Mouse (Mus musculus): ENCODE measurements at regions not wholly inside any gene's neighbourhood (a gene's known extent, or its start where the extent isn't known, plus 50 kb on each side); places are given as distances from the start of the nearest gene placed in this dataset.

DNA sequence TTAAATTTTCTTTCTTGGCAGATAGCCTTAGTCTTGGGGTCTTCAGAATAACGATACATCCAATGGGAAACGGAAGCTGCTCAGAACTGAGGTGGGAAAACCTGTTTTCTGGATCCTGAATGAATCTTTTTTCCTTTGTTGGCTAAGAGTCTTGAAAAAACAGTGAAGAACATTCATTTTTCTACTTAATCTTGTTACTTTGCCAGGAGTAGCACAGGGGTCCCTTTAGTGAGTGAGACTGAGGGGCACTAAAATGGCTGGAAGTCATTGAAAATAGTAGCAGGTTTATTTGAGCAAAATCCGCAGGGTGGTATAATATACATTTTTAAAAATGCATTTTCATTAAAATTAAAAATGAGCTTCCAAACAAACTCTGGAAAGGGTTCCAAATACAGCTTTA is 442.8 kb downstream of the Gm43517 start:
- Histone ChIP-seq H3K9me3 (ENCODE audit: control insufficient read depth, low read length) (no peaks in the 10 kb centered on the region), H3K27ac (ENCODE audit: low read depth, low read length) (no peak overlapping the region), H3K4me3 (ENCODE audit: low read length) (no peak overlapping the region), H3K4me1 (ENCODE audit: control insufficient read depth, insufficient read depth, low read length) (no peaks in the 10 kb centered on the region), H3K4me2 (replicated peaks; ENCODE audit: low read depth, low read length) (no peak overlapping the region), H3K27me3 (ENCODE audit: control insufficient read depth, insufficient read depth, low read length) (no peaks in the 10 kb centered on the region), H3K36me3 (ENCODE audit: control insufficient read depth, insufficient read depth, low read length) (no peaks in the 10 kb centered on the region), H3K9ac (ENCODE audit: low read depth, low read length) (no peak overlapping the region)
- 86% methylated on average over 3 of the region's 3 CpGs for whole genome bisulfite sequencing
- no peak for ATAC-seq (ENCODE audit: low FRiP score, low TSS enrichment)

- H3K27me3 ChIP-seq (ENCODE audit: control insufficient read depth, insufficient read depth, low read length): no peaks in the 10 kb centered on the region
- no peak for ATAC-seq (ENCODE audit: low FRiP score, low TSS enrichment)
- no peaks in the 10 kb centered on the region for H3K36me3 ChIP-seq (ENCODE audit: control insufficient read depth, insufficient read depth, low read length)
- H3K9ac ChIP-seq (ENCODE audit: low read depth, low read length): no peak overlapping the region
- H3K27ac ChIP-seq (ENCODE audit: low read depth, low read length): no peak overlapping the region
- no peak overlapping the region for H3K4me3 ChIP-seq (ENCODE audit: low read length)
- H3K4me1 ChIP-seq (ENCODE audit: control insufficient read depth, insufficient read depth, low read length): no peaks in the 10 kb centered on the region
- 81% methylated on average over 4 of the region's 4 CpGs for WGBS
- H3K4me2 ChIP-seq (replicated peaks; ENCODE audit: low read depth, low read length): no peak overlapping the region
- H3K9me3 ChIP-seq (ENCODE audit: control insufficient read depth, low read length): no peaks in the 10 kb centered on the region
These were observed 443.6 kb downstream of the Gm43517 start for GRCm38 (mm10) chr12:49828553-49828952.

DNA sequence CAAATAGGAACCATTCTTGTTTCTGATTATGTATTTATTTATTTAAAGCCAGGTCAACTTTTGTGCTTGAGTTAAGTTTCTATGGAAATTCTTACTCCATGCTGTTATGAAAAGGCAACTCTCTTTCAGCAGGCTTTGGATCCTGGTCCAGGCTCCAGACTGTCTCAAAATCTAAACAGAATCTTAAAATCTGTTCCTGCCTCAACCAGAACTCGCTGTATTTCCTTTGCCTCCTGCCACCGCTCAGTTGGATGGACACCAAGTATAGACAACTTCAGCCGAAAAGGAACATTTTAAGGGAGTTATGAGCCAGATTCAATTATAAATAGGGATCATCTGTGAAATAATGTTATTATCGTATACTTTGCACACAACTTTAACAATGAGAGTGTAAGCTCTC is 445.7 kb downstream of the Gm43517 start:
- H3K9me3 ChIP-seq (ENCODE audit: control insufficient read depth, low read length): no peaks in the 10 kb centered on the region
- no peak overlapping the region for H3K4me3 ChIP-seq (ENCODE audit: low read length)
- H3K9ac ChIP-seq (ENCODE audit: low read depth, low read length): no peak overlapping the region
- no peak overlapping the region for H3K27ac ChIP-seq (ENCODE audit: low read depth, low read length)
- no peaks in the 10 kb centered on the region for H3K27me3 ChIP-seq (ENCODE audit: control insufficient read depth, insufficient read depth, low read length)
- H3K4me1 ChIP-seq (ENCODE audit: control insufficient read depth, insufficient read depth, low read length): no peaks in the 10 kb centered on the region
- 92% methylated on average over 4 of the region's 4 CpGs for WGBS
- H3K4me2 ChIP-seq (replicated peaks; ENCODE audit: low read depth, low read length): no peak overlapping the region
- ATAC-seq (ENCODE audit: low FRiP score, low TSS enrichment): no peak
- no peaks in the 10 kb centered on the region for H3K36me3 ChIP-seq (ENCODE audit: control insufficient read depth, insufficient read depth, low read length)

GRCm38 (mm10) chr12:49832118-49832847 is 447.3 kb downstream of the Gm43517 start:
- Histone ChIP-seq H3K4me3 (ENCODE audit: low read length) (no peak overlapping the region), H3K9me3 (ENCODE audit: control insufficient read depth, low read length) (no peaks in the 10 kb centered on the region), H3K4me2 (replicated peaks; ENCODE audit: low read depth, low read length) (no peak overlapping the region), H3K36me3 (ENCODE audit: control insufficient read depth, insufficient read depth, low read length) (no peaks in the 10 kb centered on the region), H3K4me1 (ENCODE audit: control insufficient read depth, insufficient read depth, low read length) (no peaks in the 10 kb centered on the region), H3K27ac (ENCODE audit: low read depth, low read length) (no peak overlapping the region), H3K9ac (ENCODE audit: low read depth, low read length) (no peak overlapping the region), H3K27me3 (ENCODE audit: control insufficient read depth, insufficient read depth, low read length) (no peaks in the 10 kb centered on the region)
- 61% methylated on average over 3 of the region's 3 CpGs for WGBS
- ATAC-seq (ENCODE audit: low FRiP score, low TSS enrichment): no peak

- no peaks in the 10 kb centered on the region for H3K4me1 ChIP-seq (ENCODE audit: control insufficient read depth, insufficient read depth, low read length)
- no peak overlapping the region for H3K4me2 ChIP-seq (replicated peaks; ENCODE audit: low read depth, low read length)
- no peak overlapping the region for H3K27ac ChIP-seq (ENCODE audit: low read depth, low read length)
- no peaks in the 10 kb centered on the region for H3K36me3 ChIP-seq (ENCODE audit: control insufficient read depth, insufficient read depth, low read length)
- H3K27me3 ChIP-seq (ENCODE audit: control insufficient read depth, insufficient read depth, low read length): no peaks in the 10 kb centered on the region
- no peak overlapping the region for H3K4me3 ChIP-seq (ENCODE audit: low read length)
- no peaks in the 10 kb centered on the region for H3K9me3 ChIP-seq (ENCODE audit: control insufficient read depth, low read length)
- ATAC-seq (ENCODE audit: low FRiP score, low TSS enrichment): no peak
- H3K9ac ChIP-seq (ENCODE audit: low read depth, low read length): no peak overlapping the region
- 55% methylated on average over 7 of the region's 7 CpGs for WGBS
These were observed 451.5 kb downstream of the Gm43517 start for GRCm38 (mm10) chr12:49836282-49837070.

DNA sequence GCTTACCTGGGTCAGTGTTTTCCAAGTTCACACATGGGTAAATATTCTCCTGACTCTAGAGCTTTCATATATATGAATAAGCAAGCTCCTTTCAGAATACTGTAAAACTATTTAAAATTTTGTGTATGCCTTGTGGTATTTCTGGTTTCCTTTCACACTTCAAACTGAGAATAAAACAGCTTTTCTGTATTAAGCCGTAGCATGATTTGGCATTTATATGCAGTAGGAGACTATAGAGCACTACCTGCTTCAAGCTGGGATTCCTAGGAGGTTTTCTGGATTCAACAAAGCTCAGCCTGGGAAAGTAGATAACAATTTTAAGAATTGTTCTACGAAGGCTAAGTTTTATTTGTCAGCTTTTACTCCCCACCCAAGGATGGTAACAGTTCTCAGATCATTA is 500.5 kb downstream of the Gm43517 start:
- no peaks in the 10 kb centered on the region for H3K4me1 ChIP-seq (ENCODE audit: control insufficient read depth, insufficient read depth, low read length)
- no peaks in the 10 kb centered on the region for H3K27me3 ChIP-seq (ENCODE audit: control insufficient read depth, insufficient read depth, low read length)
- no peak overlapping the region for H3K4me2 ChIP-seq (replicated peaks; ENCODE audit: low read depth, low read length)
- no peak overlapping the region for H3K9ac ChIP-seq (ENCODE audit: low read depth, low read length)
- H3K27ac ChIP-seq (ENCODE audit: low read depth, low read length): no peak overlapping the region
- no peaks in the 10 kb centered on the region for H3K9me3 ChIP-seq (ENCODE audit: control insufficient read depth, low read length)
- 85% methylated on average over 2 of the region's 2 CpGs for WGBS
- H3K36me3 ChIP-seq (ENCODE audit: control insufficient read depth, insufficient read depth, low read length): no peaks in the 10 kb centered on the region
- no peak overlapping the region for H3K4me3 ChIP-seq (ENCODE audit: low read length)
- no peak for ATAC-seq (ENCODE audit: low FRiP score, low TSS enrichment)

- Histone ChIP-seq H3K4me2 (replicated peaks; ENCODE audit: low read depth, low read length) (no peak overlapping the region), H3K4me1 (ENCODE audit: control insufficient read depth, insufficient read depth, low read length) (no peaks in the 10 kb centered on the region), H3K27me3 (ENCODE audit: control insufficient read depth, insufficient read depth, low read length) (no peaks in the 10 kb centered on the region), H3K4me3 (ENCODE audit: low read length) (no peak overlapping the region), H3K27ac (ENCODE audit: low read depth, low read length) (no peak overlapping the region), H3K36me3 (ENCODE audit: control insufficient read depth, insufficient read depth, low read length) (no peaks in the 10 kb centered on the region), H3K9me3 (ENCODE audit: control insufficient read depth, low read length) (no peaks in the 10 kb centered on the region), H3K9ac (ENCODE audit: low read depth, low read length) (no peak overlapping the region)
- no peak for ATAC-seq (ENCODE audit: low FRiP score, low TSS enrichment)
- 84% methylated on average over 2 of the region's 2 CpGs for WGBS
These were observed 502.3 kb downstream of the Gm43517 start for GRCm38 (mm10) chr12:49887246-49887645.

- Histone ChIP-seq H3K4me2 (replicated peaks; ENCODE audit: low read depth, low read length) (no peak overlapping the region), H3K4me3 (ENCODE audit: low read length) (no peak overlapping the region), H3K9me3 (ENCODE audit: control insufficient read depth, low read length) (no peaks in the 10 kb centered on the region), H3K9ac (ENCODE audit: low read depth, low read length) (no peak overlapping the region), H3K27me3 (ENCODE audit: control insufficient read depth, insufficient read depth, low read length) (no peaks in the 10 kb centered on the region), H3K36me3 (ENCODE audit: control insufficient read depth, insufficient read depth, low read length) (no peaks in the 10 kb centered on the region), H3K27ac (ENCODE audit: low read depth, low read length) (no peak overlapping the region), H3K4me1 (ENCODE audit: control insufficient read depth, insufficient read depth, low read length) (no peaks in the 10 kb centered on the region)
- 84% methylated on average over 2 of the region's 2 CpGs for WGBS
- ATAC-seq (ENCODE audit: low FRiP score, low TSS enrichment): no peak
These were observed 512.8 kb downstream of the Gm43517 start for GRCm38 (mm10) chr12:49897768-49898167.

GRCm38 (mm10) chr12:49915691-49916090 is 530.7 kb downstream of the Gm43517 start:
- no peak overlapping the region for H3K27ac ChIP-seq (ENCODE audit: low read depth, low read length)
- H3K36me3 ChIP-seq (ENCODE audit: control insufficient read depth, insufficient read depth, low read length): no peaks in the 10 kb centered on the region
- no peak overlapping the region for H3K4me2 ChIP-seq (replicated peaks; ENCODE audit: low read depth, low read length)
- no peak overlapping the region for H3K9ac ChIP-seq (ENCODE audit: low read depth, low read length)
- no peak for ATAC-seq (ENCODE audit: low FRiP score, low TSS enrichment)
- WGBS: 85% methylated on average over 3 of the region's 3 CpGs
- H3K27me3 ChIP-seq (ENCODE audit: control insufficient read depth, insufficient read depth, low read length): no peaks in the 10 kb centered on the region
- H3K4me1 ChIP-seq (ENCODE audit: control insufficient read depth, insufficient read depth, low read length): no peaks in the 10 kb centered on the region
- H3K4me3 ChIP-seq (ENCODE audit: low read length): no peak overlapping the region
- H3K9me3 ChIP-seq (ENCODE audit: control insufficient read depth, low read length): no peaks in the 10 kb centered on the region
